Mouse (Mus musculus): ENCODE data around the gene Zfp648.

DNA sequence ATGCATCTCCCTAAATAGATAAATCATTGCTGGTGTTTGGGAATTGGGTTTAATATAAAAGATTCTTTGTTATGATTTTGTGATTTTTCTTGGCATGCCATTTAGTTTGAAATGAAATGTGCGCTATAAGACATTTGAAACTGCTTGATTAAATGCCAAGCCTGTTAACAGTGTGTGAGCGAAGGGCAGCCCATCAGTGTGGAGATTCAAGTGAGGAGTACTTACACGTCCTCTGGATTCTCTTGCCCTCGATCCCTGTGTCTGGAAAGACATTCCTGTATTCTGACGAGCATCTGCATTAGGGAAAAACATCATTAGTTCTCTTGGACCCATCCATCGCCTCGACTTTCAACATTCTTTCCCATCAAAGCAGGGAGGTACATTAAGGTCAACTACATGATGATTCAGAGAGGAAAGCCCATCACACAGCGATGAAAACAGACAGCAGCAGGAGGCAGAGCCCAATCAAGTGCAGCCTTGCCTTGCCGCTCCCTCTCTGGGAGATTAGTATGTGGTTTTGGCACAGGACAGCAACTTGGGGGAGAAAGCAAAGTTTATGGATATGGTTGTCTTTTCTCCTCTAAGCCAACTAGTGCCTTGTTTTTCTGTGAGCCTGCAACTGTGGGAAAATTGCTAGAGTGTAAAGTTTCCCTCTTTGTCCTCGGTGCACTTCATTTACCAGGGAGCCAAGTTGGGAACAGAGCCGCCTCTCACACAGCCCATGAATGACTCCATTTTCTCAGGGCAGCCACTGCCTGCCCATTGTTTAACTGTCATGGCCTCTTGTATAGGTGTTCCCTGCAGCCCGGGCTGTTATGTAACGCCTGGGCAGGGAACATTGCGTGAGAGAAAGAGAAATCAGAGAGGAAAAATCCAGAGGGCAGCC, 44.6 kb upstream of the Zfp648 start:
- no peak for TF ChIP-seq CTCF (IDR thresholded peaks at IDR 0.05; ENCODE audit: low read depth)
- TF ChIP-seq EP300 (optimal IDR thresholded peaks at IDR 0.05) = no peak

Measured in stomach, postnatal 0 days (tissue).